Mouse (Mus musculus) splenic B cell, adult 2 months (primary cell): ENCODE measurements around the gene Brms1l.
"Not testable (repeated sequence)": the region's sequence is repeated elsewhere in the genome, so short reads cannot be mapped to it uniquely, and the experiment has no call there.

Experiments
- DNase-seq: peaks from one replicate; pipeline ENCODE4 v3.0.0-alpha.2; 2011; ENCODE audit warnings: low read depth, low spot score
- H3K27me3 ChIP-seq: 2 replicates; pipeline ENCODE4 v1.6.1; 2012; ENCODE audit warnings: mild to moderate bottlenecking, low read length, moderate library complexity, mixed read lengths; ENCODE audit not compliant: control insufficient read depth, poor library complexity, insufficient read depth, severe bottlenecking
- H3K36me3 ChIP-seq: 2 replicates; pipeline ENCODE4 v1.6.1; 2012; ENCODE audit warnings: mild to moderate bottlenecking, low read length, moderate library complexity, mixed read lengths; ENCODE audit not compliant: control insufficient read depth, poor library complexity, insufficient read depth, severe bottlenecking

Gene Brms1l

GRCm38 (mm10) chr12:55836199-55836951 lies at the start of gene Brms1l:
Gene Brms1l (plus strand): TSS chr12:55836324.
- Histone ChIP-seq H3K27me3 (no peaks in the 10 kb centered on the region), H3K36me3 (no peaks in the 10 kb centered on the region)
- DNase-seq: peak; percentile 97

GRCm38 (mm10) chr12:55794485-55794884 lies 41.6 kb upstream of the Brms1l start:
- not testable (repeated sequence) for DNase-seq, H3K27me3 ChIP-seq, H3K36me3 ChIP-seq

- DNase-seq: no peak
- Histone ChIP-seq H3K27me3 (no peaks in the 10 kb centered on the region; the same call in 1 of the 2 replicates), H3K36me3 (no peaks in the 10 kb centered on the region)
Measured at GRCm38 (mm10) chr12:55797103-55797502, 39.0 kb upstream of the Brms1l start.

- no peak for DNase-seq
- Histone ChIP-seq H3K27me3 (no peaks in the 10 kb centered on the region; the same call in 1 of the 2 replicates), H3K36me3 (no peaks in the 10 kb centered on the region)
Measured at GRCm38 (mm10) chr12:55798745-55799144, 37.4 kb upstream of the Brms1l start.

GRCm38 (mm10) chr12:55800144-55800543 lies 36.0 kb upstream of the Brms1l start:
- H3K36me3 ChIP-seq: no peaks in the 10 kb centered on the region
- no peaks in the 10 kb centered on the region; the same call in 1 of the 2 replicates for H3K27me3 ChIP-seq
- no peak for DNase-seq

GRCm38 (mm10) chr12:55801131-55801530 lies 35.0 kb upstream of the Brms1l start:
- Histone ChIP-seq H3K36me3 (no peaks in the 10 kb centered on the region), H3K27me3 (no peaks in the 10 kb centered on the region; the same call in 1 of the 2 replicates)
- no peak for DNase-seq

- H3K27me3 ChIP-seq: no peaks in the 10 kb centered on the region
- H3K36me3 ChIP-seq: no peaks in the 10 kb centered on the region
- no peak for DNase-seq
Measured at GRCm38 (mm10) chr12:55805035-55805434, 31.1 kb upstream of the Brms1l start.

- no peak for DNase-seq
- H3K27me3 ChIP-seq: no peaks in the 10 kb centered on the region
- no peaks in the 10 kb centered on the region for H3K36me3 ChIP-seq
Measured at GRCm38 (mm10) chr12:55816488-55816887, 19.6 kb upstream of the Brms1l start.

- Histone ChIP-seq H3K36me3 (no peaks in the 10 kb centered on the region), H3K27me3 (no peaks in the 10 kb centered on the region)
- peak; percentile 54 for DNase-seq
Measured at GRCm38 (mm10) chr12:55820119-55820660, 15.9 kb upstream of the Brms1l start.

GRCm38 (mm10) chr12:55820661-55821314 lies 15.3 kb upstream of the Brms1l start, which contains the start of gene Ralgapa1:
Gene Ralgapa1 (minus strand): TSS chr12:55821167.
- no peaks in the 10 kb centered on the region for H3K36me3 ChIP-seq
- peak; percentile 98 for DNase-seq

GRCm38 (mm10) chr12:55824027-55824426 lies 12.1 kb upstream of the Brms1l start:
- Histone ChIP-seq H3K36me3 (no peaks in the 10 kb centered on the region), H3K27me3 (no peaks in the 10 kb centered on the region)
- no peak for DNase-seq

More at GRCm38 (mm10) chr12:55820661-55821314, 15.3 kb upstream of the Brms1l start, which contains the start of gene Ralgapa1:
- no peaks in the 10 kb centered on the region for H3K27me3 ChIP-seq

GRCm38 (mm10) chr12:55825537-55825936 lies 10.6 kb upstream of the Brms1l start:
- no peak for DNase-seq
- Histone ChIP-seq H3K36me3 (no peaks in the 10 kb centered on the region), H3K27me3 (no peaks in the 10 kb centered on the region)

- H3K27me3 ChIP-seq: no peaks in the 10 kb centered on the region
- peak; percentile 75 for DNase-seq
- no peaks in the 10 kb centered on the region for H3K36me3 ChIP-seq
Measured at GRCm38 (mm10) chr12:55831101-55831500, 5.0 kb upstream of the Brms1l start.

- Histone ChIP-seq H3K36me3 (no peaks in the 10 kb centered on the region), H3K27me3 (no peaks in the 10 kb centered on the region)
- no peak for DNase-seq
Measured at GRCm38 (mm10) chr12:55832961-55833360, 3.2 kb upstream of the Brms1l start.
